Mouse (Mus musculus): ENCODE results near the gene Nxpe4. TPM values are rescaled to one million over a fixed set of nuclear protein-coding genes. Genes with fewer than 3 reads are reported as not detected.

Gene Nxpe4
- total and polyA plus RNA-seq, 3 experiments, result 9.2 to 14.9 TPM; not detected in 1

DNA sequence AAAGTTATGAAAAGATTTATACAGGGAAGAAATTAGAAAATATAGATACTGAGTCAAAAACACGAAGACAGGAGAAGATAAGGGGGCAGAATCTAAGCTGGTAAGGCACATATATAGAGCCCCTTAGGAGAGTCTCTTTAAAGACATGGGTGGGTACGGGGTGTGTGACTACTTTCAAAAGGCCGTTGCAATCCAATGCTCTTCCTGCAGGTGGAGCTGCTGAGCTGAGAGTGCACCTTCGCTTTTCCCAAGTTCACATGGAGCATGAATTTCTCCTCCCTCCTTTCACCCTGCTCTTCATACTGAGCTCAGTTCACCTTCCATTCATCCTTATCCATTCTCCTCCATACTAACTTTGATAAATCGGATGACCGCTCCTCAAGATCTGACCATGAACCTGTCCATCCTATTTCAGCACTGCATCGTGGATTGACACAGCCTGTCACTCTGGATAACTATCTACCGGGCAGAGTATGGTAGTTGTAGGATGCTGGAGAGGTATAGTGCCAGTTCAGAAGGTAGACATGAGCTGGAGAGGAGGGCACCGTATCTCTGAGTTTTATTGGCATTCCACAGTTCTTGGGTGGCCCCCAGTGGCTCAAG is 76.4 kb downstream of the Nxpe4 start:
- no peak overlapping the region for H3K4me3 ChIP-seq (ENCODE audit: control insufficient read depth in 1 of 2, insufficient read depth in 1 of 2, low read depth in 2 of 2, low read length in 2 of 2)
- no peaks in the 10 kb centered on the region for H3K79me2 ChIP-seq (ENCODE audit: control insufficient read depth, insufficient read depth, low read length, poor library complexity)
- H3K9me3 ChIP-seq (replicated peaks; ENCODE audit: insufficient read depth, low read length), result no peaks in the 10 kb centered on the region
- no peaks in the 10 kb centered on the region for H3K27me3 ChIP-seq (ENCODE audit: control insufficient read depth in 1 of 2, insufficient read depth in 2 of 2, low read length in 2 of 2)
- H3K9ac ChIP-seq (ENCODE audit: control insufficient read depth, low read depth, low read length, poor library complexity, severe bottlenecking), result no peak overlapping the region
- TF ChIP-seq SMC3 (IDR thresholded peaks at IDR 0.05; ENCODE audit: low read depth, low read length) (peak; percentile 50), RAD21 (IDR thresholded peaks at IDR 0.05; ENCODE audit: low read depth, low read length) (peak; percentile 20), EP300 (IDR thresholded peaks at IDR 0.05; ENCODE audit: low read depth in 1 of 2, low read length in 2 of 2) (no peak), CHD2 (IDR thresholded peaks at IDR 0.05; ENCODE audit: low read length) (no peak), CTCF (IDR thresholded peaks at IDR 0.05 in 2 of 3, conservative IDR thresholded peaks at IDR 0.05 in 1 of 3; ENCODE audit: control insufficient read depth in 1 of 3, insufficient read depth in 1 of 3, low read depth in 2 of 3, low read length in 3 of 3, poor library complexity in 1 of 3, severe bottlenecking in 1 of 3) (peak; percentile 25 to 46 (median 44)), ZKSCAN1 (IDR thresholded peaks at IDR 0.05; ENCODE audit: low read depth, low read length) (no peak)
- peak; percentile 17 for DNase-seq (ENCODE audit: low read depth, low spot score)
- no peak overlapping the region for H3K27ac ChIP-seq (ENCODE audit: control insufficient read depth, low read depth, low read length)
- H3K36me3 ChIP-seq (ENCODE audit: control insufficient read depth in 1 of 2, insufficient read depth in 2 of 2, low read length in 2 of 2), result no peaks in the 10 kb centered on the region
- H3K4me1 ChIP-seq (ENCODE audit: control insufficient read depth in 1 of 2, insufficient read depth in 2 of 2, low read length in 2 of 2), result no peaks in the 10 kb centered on the region

GRCm38 (mm10) chr9:48239461-48239860 is 77.6 kb downstream of the Nxpe4 start:
- no peak for DNase-seq (ENCODE audit: low read depth, low spot score)

GRCm38 (mm10) chr9:48240431-48240830 is 78.6 kb downstream of the Nxpe4 start:
- no peaks in the 10 kb centered on the region for H3K4me1 ChIP-seq (ENCODE audit: control insufficient read depth in 1 of 2, insufficient read depth in 2 of 2, low read length in 2 of 2)
- H3K9ac ChIP-seq (ENCODE audit: control insufficient read depth, low read depth, low read length, poor library complexity, severe bottlenecking), result no peak overlapping the region
- H3K4me3 ChIP-seq (ENCODE audit: control insufficient read depth in 1 of 2, insufficient read depth in 1 of 2, low read depth in 2 of 2, low read length in 2 of 2), result no peak overlapping the region
- H3K27me3 ChIP-seq (ENCODE audit: control insufficient read depth in 1 of 2, insufficient read depth in 2 of 2, low read length in 2 of 2), result no peaks in the 10 kb centered on the region
- no peak overlapping the region for H3K27ac ChIP-seq (ENCODE audit: control insufficient read depth, low read depth, low read length)
- H3K79me2 ChIP-seq (ENCODE audit: control insufficient read depth, insufficient read depth, low read length, poor library complexity), result no peaks in the 10 kb centered on the region
- TF ChIP-seq UBTF (IDR thresholded peaks at IDR 0.05; ENCODE audit: borderline replicate concordance, insufficient read depth, low read depth, low read length) (no peak), NELFE (IDR thresholded peaks at IDR 0.05; ENCODE audit: low read depth, low read length) (no peak), USF1 (IDR thresholded peaks at IDR 0.05; ENCODE audit: low read depth, low read length) (no peak), CHD2 (IDR thresholded peaks at IDR 0.05; ENCODE audit: low read length) (no peak), USF2 (IDR thresholded peaks at IDR 0.05; ENCODE audit: borderline replicate concordance in 1 of 2, insufficient read depth in 1 of 2, low read depth in 1 of 2, low read length in 2 of 2) (no peak)
- no peaks in the 10 kb centered on the region for H3K36me3 ChIP-seq (ENCODE audit: control insufficient read depth in 1 of 2, insufficient read depth in 2 of 2, low read length in 2 of 2)
- DNase-seq (ENCODE audit: low read depth, low spot score), result no peak
- H3K9me3 ChIP-seq (replicated peaks; ENCODE audit: insufficient read depth, low read length), result no peaks in the 10 kb centered on the region

More at GRCm38 (mm10) chr9:48239461-48239860, 77.6 kb downstream of the Nxpe4 start:
- Histone ChIP-seq H3K4me1 (ENCODE audit: control insufficient read depth in 1 of 2, insufficient read depth in 2 of 2, low read length in 2 of 2) (no peaks in the 10 kb centered on the region), H3K9ac (ENCODE audit: control insufficient read depth, low read depth, low read length, poor library complexity, severe bottlenecking) (no peak overlapping the region), H3K27ac (ENCODE audit: control insufficient read depth, low read depth, low read length) (no peak overlapping the region), H3K36me3 (ENCODE audit: control insufficient read depth in 1 of 2, insufficient read depth in 2 of 2, low read length in 2 of 2) (no peaks in the 10 kb centered on the region), H3K4me3 (ENCODE audit: control insufficient read depth in 1 of 2, insufficient read depth in 1 of 2, low read depth in 2 of 2, low read length in 2 of 2) (no peak overlapping the region), H3K27me3 (ENCODE audit: control insufficient read depth in 1 of 2, insufficient read depth in 2 of 2, low read length in 2 of 2) (no peaks in the 10 kb centered on the region), H3K79me2 (ENCODE audit: control insufficient read depth, insufficient read depth, low read length, poor library complexity) (no peaks in the 10 kb centered on the region), H3K9me3 (replicated peaks; ENCODE audit: insufficient read depth, low read length) (no peaks in the 10 kb centered on the region)
- TF ChIP-seq NELFE (IDR thresholded peaks at IDR 0.05; ENCODE audit: low read depth, low read length) (no peak), MEF2A (IDR thresholded peaks at IDR 0.05; ENCODE audit: extremely low read depth, insufficient replicate concordance, low read depth, low read length, poor library complexity, severe bottlenecking) (no peak), ZC3H11A (IDR thresholded peaks at IDR 0.05; ENCODE audit: low read depth, low read length) (no peak), RCOR1 (IDR thresholded peaks at IDR 0.05; ENCODE audit: low read depth, low read length) (no peak), HCFC1 (IDR thresholded peaks at IDR 0.05; ENCODE audit: low read depth, low read length) (no peak), POLR2AphosphoS2 (IDR thresholded peaks at IDR 0.05; ENCODE audit: low read length) (no peak)
